Mouse (Mus musculus): ENCODE measurements around the gene Cstf1.

Cstf1 gene

GRCm38 (mm10) chr2:172370411-172371223, at the start of gene Cstf1, which contains the start of gene Aurka:
Gene Cstf1, plus strand, starts transcription at chr2:172370681.
Gene Aurka, minus strand, starts transcription at chr2:172370535.
- ChIA-PET CTCF (interaction anchor here in 2 of 4 experiments (0.6 to 2.4 kb wide), 8 partner anchors 8 to 173 kb away, joined by 3 to 7 read pairs (median 5); partner anchors contain the start of gene Rtf2 (in 1 of the 2)), POLR2A (interaction anchor here (0.6 to 7.5 kb wide), 61 partner anchors 8 to 501 kb away, joined by 3 to 79 read pairs (median 4); partner anchors contain the start of genes Fam210b (in 4 of the 4), Rtf2 (in 3 of the 4), Cass4 (in 2 of the 4) and Fam209 (in 1 of the 4))

GRCm38 (mm10) chr2:172320878-172321277, 49.6 kb upstream of the Cstf1 start:
- POLR2A ChIA-PET: interaction anchor here in 2 of 4 experiments (0.6 to 1.6 kb wide), 3 partner anchors 8 to 789 kb away, joined by 3 read pairs; no protein-coding TSS in a partner anchor
- CTCF ChIA-PET: interaction anchor here (0.7 to 1.6 kb wide), 11 partner anchors 8 to 114 kb away, joined by 3 to 6 read pairs (median 3); partner anchors contain the start of gene Mc3r (in 2 of the 4)

GRCm38 (mm10) chr2:172328248-172328647, 42.2 kb upstream of the Cstf1 start:
- CTCF ChIA-PET: interaction anchor here (1.1 to 4.2 kb wide), 12 partner anchors 8 to 121 kb away, joined by 4 to 50 read pairs (median 7); partner anchors contain the start of gene Mc3r (in 1 of the 4)
- POLR2A ChIA-PET: interaction anchor here in 2 of 4 experiments (1.4 to 1.9 kb wide), 4 partner anchors 36 to 106 kb away, joined by 3 to 5 read pairs (median 4); partner anchors contain the start of gene Mc3r (in 1 of the 2)

DNA sequence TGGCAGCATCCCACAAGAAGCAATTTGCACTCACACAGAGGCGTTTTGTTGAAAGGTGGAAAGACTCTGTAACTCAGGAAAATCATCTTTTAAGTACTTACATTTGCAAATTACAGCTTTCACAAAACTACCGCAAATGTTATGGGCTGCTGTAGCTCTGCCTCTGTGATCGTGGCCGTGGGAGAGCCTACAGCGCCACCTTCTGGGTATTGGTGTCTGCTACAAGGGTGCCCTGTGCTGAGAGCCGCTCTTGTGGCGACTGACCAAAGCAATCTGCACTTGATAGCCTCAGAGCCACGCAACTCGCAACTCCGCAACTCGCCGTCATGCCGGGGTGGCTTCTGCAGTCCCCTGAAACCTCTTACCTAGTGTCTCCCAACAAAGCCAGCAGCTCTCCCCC, 41.3 kb upstream of the Cstf1 start:
- CTCF ChIA-PET: interaction anchor here (0.6 to 4.2 kb wide), 63 partner anchors 8 to 1611 kb away, joined by 3 to 50 read pairs (median 4); partner anchors contain the start of genes Mc3r (in 4 of the 4) and Fam210b (in 3 of the 4)
- POLR2A ChIA-PET: interaction anchor here in 2 of 4 experiments (1.0 to 1.9 kb wide), 5 partner anchors 8 to 107 kb away, joined by 3 to 5 read pairs (median 4); partner anchors contain the start of gene Mc3r (in 1 of the 2)

GRCm38 (mm10) chr2:172338206-172338942, 32.1 kb upstream of the Cstf1 start:
- ChIA-PET CTCF (interaction anchor here in 3 of 4 experiments (0.6 to 0.9 kb wide), 4 partner anchors 117 to 1050 kb away, joined by 3 to 4 read pairs (median 4); no protein-coding TSS in a partner anchor), POLR2A (no interaction called here)

DNA sequence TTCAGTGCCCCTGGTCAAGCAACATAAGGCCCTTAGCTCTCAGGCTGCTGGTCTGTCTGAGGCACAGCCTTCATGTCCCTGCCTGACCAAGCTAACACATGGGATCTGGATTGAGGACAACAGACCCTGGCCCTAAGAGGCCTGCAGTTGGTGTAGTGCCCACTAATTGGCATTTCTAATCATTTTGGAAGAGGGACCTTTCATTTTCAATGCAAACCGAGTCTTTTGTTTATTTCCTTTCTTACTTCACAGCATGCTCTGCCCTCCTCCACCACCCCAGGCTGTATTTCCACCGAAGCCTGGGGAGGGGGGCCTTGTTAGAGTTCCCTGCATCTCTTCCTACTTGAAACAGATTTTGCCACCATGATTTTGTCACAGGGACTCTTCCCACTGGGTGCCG, 29.5 kb upstream of the Cstf1 start:
- POLR2A ChIA-PET: no interaction called here
- CTCF ChIA-PET: no interaction called here

DNA sequence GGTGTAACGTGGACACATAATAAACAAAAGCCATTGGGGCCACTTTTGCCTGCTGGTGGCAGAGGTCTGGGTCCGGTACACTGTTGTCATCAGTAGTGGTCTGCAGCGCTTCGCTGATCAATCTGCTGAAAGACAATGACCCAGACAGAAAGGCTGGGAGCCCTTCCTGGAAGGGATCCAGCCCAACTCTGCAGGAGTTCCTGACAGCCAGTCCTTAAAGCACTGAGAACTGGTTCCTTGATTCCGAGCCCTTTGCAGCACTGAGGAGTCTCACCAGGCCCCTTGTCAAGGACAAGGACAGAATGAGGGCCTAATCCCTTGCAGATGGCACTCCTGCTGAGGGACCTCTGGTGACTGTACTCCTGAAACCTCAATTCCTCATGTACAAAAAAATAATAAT, 28.9 kb upstream of the Cstf1 start:
- CTCF ChIA-PET: no interaction called here
- POLR2A ChIA-PET: no interaction called here

- CTCF ChIA-PET: interaction anchor here (0.7 to 1.1 kb wide), 4 partner anchors 15 to 124 kb away, joined by 3 read pairs; no protein-coding TSS in a partner anchor
These were observed 26.7 kb upstream of the Cstf1 start for GRCm38 (mm10) chr2:172343751-172344150.

GRCm38 (mm10) chr2:172344669-172345068, 25.8 kb upstream of the Cstf1 start:
- ChIA-PET CTCF (interaction anchor here in 3 of 4 experiments (0.6 to 1.2 kb wide), 5 partner anchors 16 to 133 kb away, joined by 3 to 6 read pairs (median 3); no protein-coding TSS in a partner anchor), POLR2A (interaction anchor here in 3 of 4 experiments (0.8 to 8.6 kb wide), 12 partner anchors 10 to 87 kb away, joined by 3 to 71 read pairs (median 5); partner anchors contain the start of genes Aurka (in 3 of the 3) and Cstf1 (in 3 of the 3))

More at GRCm38 (mm10) chr2:172343751-172344150, 26.7 kb upstream of the Cstf1 start:
- POLR2A ChIA-PET: interaction anchor here in 3 of 4 experiments (0.5 to 8.6 kb wide), 6 partner anchors 11 to 795 kb away, joined by 3 to 71 read pairs (median 4); partner anchors contain the start of genes Aurka (in 2 of the 3) and Cstf1 (in 2 of the 3)

DNA sequence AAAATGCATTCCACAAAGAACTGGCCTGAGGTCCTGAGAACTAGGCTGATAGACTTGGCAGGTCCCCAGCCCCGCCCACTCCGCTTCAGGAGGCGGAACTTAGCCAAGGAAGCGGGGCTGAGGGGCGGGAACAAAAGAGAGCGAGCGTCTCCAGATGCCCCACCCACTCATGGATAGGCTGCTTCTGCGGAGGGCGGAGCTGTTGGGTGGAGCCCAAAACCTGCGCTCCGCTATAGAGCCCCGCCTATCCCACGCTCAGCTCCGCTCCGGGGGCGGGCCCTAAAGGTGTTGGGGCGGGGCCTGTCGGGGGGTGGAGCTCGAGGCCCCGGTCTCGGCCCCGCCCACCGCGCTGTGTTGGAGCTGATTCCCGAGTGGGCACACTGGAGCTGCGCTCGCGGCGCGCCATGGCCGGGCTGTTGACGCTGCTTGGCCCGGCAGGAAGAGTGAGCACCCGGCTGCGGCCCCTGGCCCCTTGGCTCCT, 25.2 kb upstream of the Cstf1 start, which contains the start of gene Fam210b:
TSS of gene Fam210b (plus strand) at position 308 of the 481 bp plus-strand sequence.
- ChIA-PET CTCF (interaction anchor here in 3 of 4 experiments (0.6 to 1.4 kb wide), 15 partner anchors 9 to 132 kb away, joined by 3 to 9 read pairs (median 3); partner anchors contain the start of gene Mc3r (in 1 of the 3)), POLR2A (interaction anchor here (0.6 to 8.6 kb wide), 31 partner anchors 9 to 522 kb away, joined by 3 to 71 read pairs (median 4); partner anchors contain the start of genes Aurka (in 4 of the 4), Cstf1 (in 4 of the 4) and Rtf2 (in 1 of the 4))

GRCm38 (mm10) chr2:172346034-172346929, 24.2 kb upstream of the Cstf1 start:
- ChIA-PET CTCF (interaction anchor here in 3 of 4 experiments (0.6 to 1.4 kb wide), 13 partner anchors 8 to 139 kb away, joined by 3 to 9 read pairs (median 3); no protein-coding TSS in a partner anchor), POLR2A (interaction anchor here in 3 of 4 experiments (0.5 to 8.6 kb wide), 24 partner anchors 8 to 176 kb away, joined by 3 to 71 read pairs (median 4); partner anchors contain the start of genes Aurka (in 2 of the 3), Cstf1 (in 2 of the 3), Rtf2 (in 2 of the 3) and Cass4 (in 1 of the 3))

DNA sequence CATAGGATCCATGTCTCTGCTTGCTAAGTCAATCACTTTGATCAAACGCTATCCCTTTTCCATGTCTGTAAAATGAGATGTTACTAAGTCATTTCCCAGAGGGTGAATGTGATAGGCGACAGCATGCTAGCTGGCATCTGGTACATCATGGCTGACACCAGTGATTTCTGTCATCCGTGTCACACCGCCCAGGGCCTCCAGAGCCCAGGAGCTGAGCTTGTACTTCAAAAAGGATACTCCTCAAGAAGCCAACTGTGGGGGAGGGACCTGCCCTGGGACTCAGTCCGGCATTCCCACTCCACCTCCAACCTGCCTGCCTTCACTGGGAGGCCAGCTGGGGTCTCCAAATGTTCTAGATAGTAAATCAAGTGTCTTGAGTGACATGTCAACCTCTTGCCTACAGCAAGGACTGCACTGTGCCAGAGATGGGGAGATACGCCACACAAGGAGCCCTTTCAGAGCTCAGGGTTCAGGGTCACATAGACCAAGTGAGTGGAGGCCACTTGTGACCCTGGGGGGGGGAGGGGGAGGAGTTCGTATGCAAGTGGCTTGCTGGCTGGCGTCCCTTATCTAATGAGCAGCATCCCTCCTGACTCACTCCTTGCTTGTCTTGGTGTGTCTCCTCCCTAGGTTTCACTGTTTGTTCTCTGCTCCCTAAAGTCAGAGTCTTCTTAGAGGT, 23.4 kb upstream of the Cstf1 start:
- POLR2A ChIA-PET: interaction anchor here in 3 of 4 experiments (0.5 to 8.6 kb wide), 13 partner anchors 8 to 94 kb away, joined by 3 to 71 read pairs (median 3); partner anchors contain the start of genes Aurka (in 2 of the 3), Cstf1 (in 2 of the 3), Rtf2 (in 2 of the 3) and Cass4 (in 1 of the 3)
- CTCF ChIA-PET: interaction anchor here in 2 of 4 experiments (0.6 to 0.8 kb wide), 4 partner anchors 18 to 140 kb away, joined by 3 to 4 read pairs (median 3); no protein-coding TSS in a partner anchor

DNA sequence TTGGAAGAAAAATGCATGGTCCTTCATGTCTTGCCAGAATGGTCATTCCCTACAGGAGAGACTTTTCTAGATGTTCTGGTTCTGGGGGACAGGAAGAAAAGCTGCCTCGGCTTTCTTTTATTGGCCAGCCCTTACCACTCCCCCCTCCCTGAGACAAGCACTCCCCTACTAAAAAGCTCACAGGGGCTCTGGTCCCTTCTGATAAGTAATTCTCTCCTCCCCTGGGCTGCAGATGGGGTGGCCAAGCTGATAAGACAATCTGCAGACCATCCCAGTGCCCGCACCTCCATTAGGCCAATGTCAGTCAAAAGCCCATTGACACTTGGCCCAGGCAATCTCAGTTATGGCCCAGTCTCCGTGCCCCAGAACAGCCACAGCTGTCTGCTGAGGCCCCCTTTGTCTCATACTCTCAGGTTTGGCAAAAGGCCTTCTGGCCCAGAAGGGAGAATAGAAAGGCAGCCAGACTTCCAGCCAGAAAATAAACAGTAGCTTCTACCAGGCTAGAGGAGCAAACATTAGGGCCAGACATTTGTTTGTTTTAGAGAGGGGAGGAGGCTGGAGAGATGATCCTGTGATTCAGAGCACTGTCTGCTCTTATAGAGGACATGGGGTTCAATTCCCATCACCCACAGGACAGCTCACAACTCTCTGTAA, 22.1 kb upstream of the Cstf1 start:
- CTCF ChIA-PET: no interaction called here
- POLR2A ChIA-PET: interaction anchor here in 1 of 4 experiments (8.6 kb wide), 1 partner anchor 13 kb away, joined by 71 read pairs; no protein-coding TSS in a partner anchor

- POLR2A ChIA-PET: interaction anchor here in 2 of 4 experiments (2.7 to 8.6 kb wide), 3 partner anchors 11 to 21 kb away, joined by 13 to 71 read pairs (median 14); partner anchors contain the start of genes Aurka (in 2 of the 2) and Cstf1 (in 2 of the 2)
- CTCF ChIA-PET: interaction anchor here in 1 of 4 experiments (0.6 to 1.6 kb wide), 2 partner anchors 131 to 428 kb away, joined by 3 read pairs; no protein-coding TSS in a partner anchor
These were observed 20.7 kb upstream of the Cstf1 start for GRCm38 (mm10) chr2:172349776-172350175.

DNA sequence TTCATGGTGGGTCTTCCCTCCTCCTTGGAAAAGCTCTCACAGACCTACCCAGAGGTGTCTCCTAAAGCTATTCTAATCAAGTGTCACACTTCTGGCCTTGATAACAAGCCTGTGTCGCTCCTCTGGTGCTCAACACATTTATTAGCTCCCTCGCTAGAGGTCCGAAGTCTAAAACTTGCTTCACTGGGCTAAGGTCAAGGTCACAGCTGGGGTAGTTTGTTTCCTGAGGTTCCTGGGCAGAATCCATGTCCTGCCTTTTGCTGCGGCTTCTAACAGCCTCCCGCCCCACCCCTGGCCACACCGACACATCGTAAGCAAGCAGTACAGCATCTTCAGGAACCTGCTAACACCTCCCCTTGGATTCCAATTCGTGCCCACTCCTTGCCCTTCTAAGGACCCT, 19.7 kb upstream of the Cstf1 start:
- CTCF ChIA-PET: interaction anchor here in 3 of 4 experiments (0.5 to 1.6 kb wide), 3 partner anchors 132 to 144 kb away, joined by 3 to 5 read pairs (median 3); no protein-coding TSS in a partner anchor
- POLR2A ChIA-PET: interaction anchor here in 3 of 4 experiments (0.7 to 8.6 kb wide), 8 partner anchors 10 to 95 kb away, joined by 3 to 71 read pairs (median 4); partner anchors contain the start of genes Aurka (in 2 of the 3) and Cstf1 (in 2 of the 3)

Data from embryonic stem cell, embryonic (primary cell).